Mouse (Mus musculus): ENCODE data around the gene Pecr. TPM values are rescaled to one million over a fixed set of nuclear protein-coding genes. Genes with fewer than 3 reads are reported as not detected.

Pecr gene
- polyA plus RNA-seq, 1 experiment from 2014 or later, result 21.7 TPM

GRCm38 (mm10) chr1:72286904-72287303, 2.8 kb upstream of the Pecr start:
- Histone ChIP-seq H3K27ac (no peak overlapping the region), H3K27me3 (peaks cover 5% of the 10 kb centered on the region; the same call in 1 of the 2 replicates), H3K9me3 (replicated peaks) (no peaks in the 10 kb centered on the region), H3K4me1 (replicated peaks) (no peaks in the 10 kb centered on the region; the same call in 1 of the 2 replicates), H3K36me3 (no peaks in the 10 kb centered on the region), H3K9ac (no peak overlapping the region), H3K4me2 (no peak overlapping the region), H3K4me3 (no peak overlapping the region)
- no peak for ATAC-seq (replicated peaks; ENCODE audit: insufficient number of reproducible peaks, insufficient read depth, low FRiP score, low read depth)
- WGBS, result 32% methylated on average over 5 of the region's 5 CpGs

- Histone ChIP-seq H3K36me3 (no peaks in the 10 kb centered on the region), H3K4me2 (peak overlapping the region; percentile 75), H3K27me3 (peaks cover 5% of the 10 kb centered on the region; the same call in 1 of the 2 replicates), H3K9me3 (replicated peaks) (no peaks in the 10 kb centered on the region), H3K4me3 (peak overlapping the region; percentile 59), H3K9ac (peak overlapping the region; percentile 20; the same call in 1 of the 2 replicates), H3K4me1 (replicated peaks) (no peaks in the 10 kb centered on the region; the same call in 1 of the 2 replicates), H3K27ac (no peak overlapping the region)
- WGBS, result 4% methylated on average over 5 of the region's 5 CpGs
- 0 out of 2 replicates have a peak, but pooled peaks have one; percentile 34 for ATAC-seq (replicated peaks; ENCODE audit: insufficient number of reproducible peaks, insufficient read depth, low FRiP score, low read depth)
These were observed 425 bp upstream of the Pecr start for GRCm38 (mm10) chr1:72284539-72284938.

- ATAC-seq (replicated peaks; ENCODE audit: insufficient number of reproducible peaks, insufficient read depth, low FRiP score, low read depth), result no peak
- Histone ChIP-seq H3K36me3 (no peaks in the 10 kb centered on the region), H3K27ac (no peak overlapping the region), H3K27me3 (peaks cover 5% of the 10 kb centered on the region; the same call in 1 of the 2 replicates), H3K4me2 (no peak overlapping the region), H3K9me3 (replicated peaks) (no peaks in the 10 kb centered on the region), H3K4me1 (replicated peaks) (no peaks in the 10 kb centered on the region; the same call in 1 of the 2 replicates), H3K9ac (no peak overlapping the region), H3K4me3 (no peak overlapping the region)
- 78% methylated on average over 1 of the region's 1 CpGs for WGBS
These were observed 1.5 kb downstream of the Pecr start for GRCm38 (mm10) chr1:72282604-72283003.

GRCm38 (mm10) chr1:72278085-72278484, 6.0 kb downstream of the Pecr start:
- no peak overlapping the region for H3K9ac ChIP-seq
- H3K36me3 ChIP-seq, result peaks cover 16% of the 10 kb centered on the region
- no peak for ATAC-seq (replicated peaks; ENCODE audit: insufficient number of reproducible peaks, insufficient read depth, low FRiP score, low read depth)
- no peak overlapping the region for H3K27ac ChIP-seq
- WGBS, result 90% methylated on average over 3 of the region's 3 CpGs
- H3K27me3 ChIP-seq, result no peaks in the 10 kb centered on the region
- H3K4me3 ChIP-seq, result no peak overlapping the region
- no peaks in the 10 kb centered on the region for H3K9me3 ChIP-seq (replicated peaks)
- no peaks in the 10 kb centered on the region for H3K4me1 ChIP-seq (replicated peaks)
- H3K4me2 ChIP-seq, result no peak overlapping the region

GRCm38 (mm10) chr1:72263099-72263498, 21.0 kb downstream of the Pecr start:
- H3K4me1 ChIP-seq (replicated peaks), result no peaks in the 10 kb centered on the region
- no peak overlapping the region for H3K27ac ChIP-seq
- ATAC-seq (replicated peaks; ENCODE audit: insufficient number of reproducible peaks, insufficient read depth, low FRiP score, low read depth), result no peak
- WGBS, result 88% methylated on average over 3 of the region's 3 CpGs
- H3K27me3 ChIP-seq, result no peaks in the 10 kb centered on the region
- H3K36me3 ChIP-seq, result 0 out of 2 replicates have a peak, but pooled peaks cover 3% of the 10 kb centered on the region
- H3K9me3 ChIP-seq (replicated peaks), result no peaks in the 10 kb centered on the region
- no peak overlapping the region for H3K4me2 ChIP-seq
- H3K9ac ChIP-seq, result no peak overlapping the region
- no peak overlapping the region for H3K4me3 ChIP-seq

GRCm38 (mm10) chr1:72256381-72257256, 27.5 kb downstream of the Pecr start:
- H3K9me3 ChIP-seq (replicated peaks), result no peaks in the 10 kb centered on the region
- H3K36me3 ChIP-seq, result no peaks in the 10 kb centered on the region
- H3K27ac ChIP-seq, result no peak overlapping the region
- WGBS, result 80% methylated on average over 9 of the region's 9 CpGs
- H3K4me3 ChIP-seq, result no peak overlapping the region
- no peak overlapping the region for H3K9ac ChIP-seq
- H3K27me3 ChIP-seq, result no peaks in the 10 kb centered on the region
- H3K4me1 ChIP-seq (replicated peaks), result peaks cover 15% of the 10 kb centered on the region
- no peak for ATAC-seq (replicated peaks; ENCODE audit: insufficient number of reproducible peaks, insufficient read depth, low FRiP score, low read depth)
- H3K4me2 ChIP-seq, result no peak overlapping the region

GRCm38 (mm10) chr1:72255854-72256175, 28.3 kb downstream of the Pecr start:
- Histone ChIP-seq H3K9me3 (replicated peaks) (no peaks in the 10 kb centered on the region), H3K9ac (no peak overlapping the region), H3K4me2 (peak overlapping the region; percentile 75), H3K27ac (peak overlapping the region; percentile 93), H3K36me3 (no peaks in the 10 kb centered on the region), H3K27me3 (no peaks in the 10 kb centered on the region), H3K4me1 (replicated peaks) (peaks cover 15% of the 10 kb centered on the region), H3K4me3 (peak overlapping the region; percentile 53; the same call in 1 of the 2 replicates)
- WGBS, result 37% methylated on average over 11 of the region's 11 CpGs
- no peak for ATAC-seq (replicated peaks; ENCODE audit: insufficient number of reproducible peaks, insufficient read depth, low FRiP score, low read depth)

GRCm38 (mm10) chr1:72255062-72255853, 28.9 kb downstream of the Pecr start:
- Histone ChIP-seq H3K9me3 (replicated peaks) (no peaks in the 10 kb centered on the region), H3K4me1 (replicated peaks) (peaks cover 15% of the 10 kb centered on the region), H3K9ac (peak overlapping the region; percentile 68), H3K36me3 (no peaks in the 10 kb centered on the region), H3K27me3 (no peaks in the 10 kb centered on the region), H3K4me2 (peak overlapping the region; percentile 75), H3K4me3 (peak overlapping the region; percentile 53), H3K27ac (peak overlapping the region; percentile 93)
- ATAC-seq (replicated peaks; ENCODE audit: insufficient number of reproducible peaks, insufficient read depth, low FRiP score, low read depth), result peak; percentile 75
- 5% methylated on average over 15 of the region's 15 CpGs for WGBS

- peaks cover 15% of the 10 kb centered on the region for H3K4me1 ChIP-seq (replicated peaks)
- no peaks in the 10 kb centered on the region for H3K9me3 ChIP-seq (replicated peaks)
- peak overlapping the region; percentile 53 for H3K4me3 ChIP-seq
- WGBS, result under 1% methylated on average over 35 of the region's 35 CpGs
- peak; percentile 88 for ATAC-seq (replicated peaks; ENCODE audit: insufficient number of reproducible peaks, insufficient read depth, low FRiP score, low read depth)
- H3K9ac ChIP-seq, result peak overlapping the region; percentile 68
- H3K27ac ChIP-seq, result peak overlapping the region; percentile 93
- H3K36me3 ChIP-seq, result no peaks in the 10 kb centered on the region
- peak overlapping the region; percentile 75 for H3K4me2 ChIP-seq
- H3K27me3 ChIP-seq, result no peaks in the 10 kb centered on the region
These were observed 29.5 kb downstream of the Pecr start for GRCm38 (mm10) chr1:72254545-72255061.

GRCm38 (mm10) chr1:72253881-72254491, 30.1 kb downstream of the Pecr start:
- Histone ChIP-seq H3K9me3 (replicated peaks) (no peaks in the 10 kb centered on the region), H3K9ac (peak overlapping the region; percentile 68), H3K4me2 (peak overlapping the region; percentile 75), H3K4me3 (peak overlapping the region; percentile 53), H3K27me3 (no peaks in the 10 kb centered on the region), H3K36me3 (no peaks in the 10 kb centered on the region), H3K27ac (peak overlapping the region; percentile 93), H3K4me1 (replicated peaks) (peaks cover 15% of the 10 kb centered on the region)
- ATAC-seq (replicated peaks; ENCODE audit: insufficient number of reproducible peaks, insufficient read depth, low FRiP score, low read depth), result no peak
- 29% methylated on average over 11 of the region's 11 CpGs for WGBS

GRCm38 (mm10) chr1:72251806-72252205, 32.3 kb downstream of the Pecr start:
- no peak overlapping the region for H3K4me2 ChIP-seq
- no peaks in the 10 kb centered on the region for H3K9me3 ChIP-seq (replicated peaks)
- H3K27ac ChIP-seq, result no peak overlapping the region
- no peak overlapping the region for H3K4me3 ChIP-seq
- 67% methylated on average over 1 of the region's 1 CpGs for WGBS
- ATAC-seq (replicated peaks; ENCODE audit: insufficient number of reproducible peaks, insufficient read depth, low FRiP score, low read depth), result no peak
- H3K36me3 ChIP-seq, result no peaks in the 10 kb centered on the region
- H3K9ac ChIP-seq, result no peak overlapping the region
- H3K27me3 ChIP-seq, result no peaks in the 10 kb centered on the region
- peaks cover 15% of the 10 kb centered on the region for H3K4me1 ChIP-seq (replicated peaks)

Data from heart, embryonic 15.5 days (tissue).